Comparison of ENCODE assay signal across 33 mouse cellular contexts in the genomic region with DNA sequence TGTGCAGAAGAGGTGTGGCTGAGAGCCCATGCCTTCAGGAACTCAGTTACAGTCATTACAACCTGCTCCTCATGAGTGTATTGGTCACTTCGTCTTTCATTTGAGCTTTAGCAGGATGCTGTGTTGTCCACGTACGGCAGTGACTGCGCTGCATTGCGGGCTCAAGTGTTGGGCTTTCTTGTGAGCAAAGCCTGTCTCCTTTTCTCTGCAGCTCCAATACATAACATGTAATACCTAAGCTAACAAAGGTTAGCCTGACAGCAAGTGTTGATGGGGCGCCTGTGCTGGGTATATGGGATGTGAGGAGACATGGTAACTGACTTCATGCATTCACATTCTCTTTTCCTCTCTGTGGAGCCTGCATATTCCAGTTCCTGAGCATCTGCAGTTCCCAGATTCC. TPM values are rescaled to one million over a fixed set of nuclear protein-coding genes. Genes with fewer than 3 reads are reported as not detected.
"Had no signal": no experiment of that assay in that cellular context is flagged by ENCODE, and none has a peak within 500 bp of the region (broad histone marks: within the 10 kb centered on the region; RNA-seq: fewer than 3 reads in every experiment).

No protein-coding gene starts in this region.

- H3K27ac ChIP-seq: gastrocnemius, adult 2 months; heart, adult 2 months; hindbrain, embryonic 10.5 days; hindbrain, embryonic 12.5 days; hindbrain, embryonic 14.5 days; intestine, embryonic 15.5 days; layer of hippocampus, adult 2 months; left cerebral cortex, adult 2 months; limb, embryonic 10.5 days; limb, embryonic 12.5 days; liver, embryonic 13.5 days; liver, embryonic 15.5 days had no signal

- DNase-seq: gastrocnemius, adult 2 months; gastrocnemius, postnatal 10 days; gastrocnemius, postnatal 25 days; heart, adult 2 months; heart, postnatal 10 days; heart, postnatal 4 days; kidney, adult 18-20 months; kidney, adult 8-10 months; kidney, postnatal 10 days; kidney, postnatal 25 days; kidney, postnatal 4 days; layer of hippocampus, adult 9-11 months; layer of hippocampus, postnatal 36 days; liver; liver, embryonic 13.5 days had no signal

- H3K4me3 ChIP-seq: gastrocnemius, adult 2 months; heart, adult 2 months; heart, embryonic 12.5 days; hindbrain, embryonic 10.5 days; hindbrain, embryonic 12.5 days; intestine, embryonic 15.5 days; layer of hippocampus, adult 2 months; left cerebral cortex, adult 2 months; limb, embryonic 10.5 days; limb, embryonic 12.5 days; liver, embryonic 13.5 days; liver, embryonic 15.5 days had no signal

- H3K4me1 ChIP-seq: heart, embryonic 12.5 days; hindbrain, embryonic 10.5 days; hindbrain, embryonic 12.5 days; intestine, embryonic 15.5 days; limb, embryonic 10.5 days; limb, embryonic 12.5 days; liver, embryonic 13.5 days; liver, embryonic 15.5 days had no signal

- H3K36me3 ChIP-seq: heart, embryonic 12.5 days; hindbrain, embryonic 10.5 days; hindbrain, embryonic 12.5 days; intestine, embryonic 15.5 days; limb, embryonic 10.5 days; limb, embryonic 12.5 days; liver, embryonic 13.5 days; liver, embryonic 15.5 days had no signal

RNA-seq across cellular contexts. Expression of a gene that starts 12.9 kb away (rescaled TPM):
- total RNA-seq: gastrocnemius, adult 2 months; layer of hippocampus, adult 2 months; layer of hippocampus, postnatal 14 days; layer of hippocampus, postnatal 36 days; left cerebral cortex, adult 2 months; left cerebral cortex, postnatal 14 days; left cerebral cortex, postnatal 36 days had no signal
- polyA plus RNA-seq: heart, embryonic 14.5 days; hindbrain, embryonic 12.5 days; hindbrain, embryonic 14.5 days; kidney, embryonic 14.5 days; limb, embryonic 10.5 days had no signal

RNA-seq across cellular contexts. Expression of a gene that starts 32.7 kb away (rescaled TPM):
- total RNA-seq: gastrocnemius, postnatal 25 days; heart, postnatal 4 days; layer of hippocampus, adult 2 months; layer of hippocampus, postnatal 14 days; layer of hippocampus, postnatal 36 days; left cerebral cortex, postnatal 36 days had no signal
- polyA plus RNA-seq: heart, embryonic 12.5 days; heart, embryonic 14.5 days; hindbrain, embryonic 10.5 days; hindbrain, embryonic 12.5 days; hindbrain, embryonic 14.5 days; hindbrain, embryonic 16.5 days; kidney, embryonic 14.5 days; kidney, embryonic 16.5 days; limb, embryonic 10.5 days; limb, embryonic 12.5 days; liver, embryonic 11.5 days; liver, embryonic 13.5 days had no signal
